Mouse (Mus musculus) cerebellum, adult 2 months (tissue): ENCODE measurements at regions not wholly inside any gene's neighbourhood (a gene's known extent, or its start where the extent isn't known, plus 50 kb on each side); places are given as distances from the start of the nearest gene placed in this dataset.

Experiments
- DNase-seq, 2 experiments: peaks; one replicate each; pipeline ENCODE4 v3.0.0; 2021
- H3K27ac ChIP-seq: fragments of 200-500 bp; 2 replicates; pipeline ENCODE4 v1.5.1; 2012; ENCODE audit warnings: low read length, control low read depth, inconsistent platforms; ENCODE audit not compliant: insufficient read depth
- H3K27me3 ChIP-seq: fragments of 200-500 bp; 2 replicates; pipeline ENCODE4 v1.6.1; 2012; ENCODE audit warnings: inconsistent platforms, mild to moderate bottlenecking, low read length, moderate library complexity; ENCODE audit not compliant: control insufficient read depth, insufficient read depth
- H3K4me1 ChIP-seq: fragments of 200-500 bp; 2 replicates; pipeline ENCODE4 v1.6.1; 2011; ENCODE audit warnings: low read length; ENCODE audit not compliant: control insufficient read depth, insufficient read depth
- H3K4me3 ChIP-seq: fragments of 200-500 bp; replicated peaks from 2 replicates; pipeline ENCODE3; 2011; ENCODE audit warnings: mild to moderate bottlenecking, low read depth, low read length, control low read depth; ENCODE audit not compliant: insufficient read depth
- CTCF ChIP-seq: fragments of 200-500 bp; IDR thresholded peaks from 2 replicates; pipeline ENCODE4 v1.5.1; 2011; ENCODE audit warnings: low read depth, mild to moderate bottlenecking, control low read depth, low read length, moderate library complexity, borderline replicate concordance; ENCODE audit not compliant: insufficient read depth
- POLR2A ChIP-seq: fragments of 200-500 bp; IDR thresholded peaks from 2 replicates; pipeline ENCODE4 v1.6.1; 2011; ENCODE audit warnings: low read length, control low read depth, borderline replicate concordance; ENCODE audit not compliant: insufficient read depth
- WGBS: fragments of 180-500 bp; shearing (Covaris S2); methylation state at CpG from one replicate; pipeline ENCODE4 v1.1.7; 2018; 5-methylcytosine and 5-hydroxymethylcytosine counted together

- Histone ChIP-seq H3K4me3 (no peak overlapping the region), H3K4me1 (no peaks in the 10 kb centered on the region), H3K27ac (no peak overlapping the region), H3K27me3 (no peaks in the 10 kb centered on the region)
- 78% methylated on average over 3 of the region's 3 CpGs for WGBS
- TF ChIP-seq CTCF = no peak
- no peak for TF ChIP-seq POLR2A
- no peak for DNase-seq
Observed at GRCm38 (mm10) chr1:137669849-137670248, 505.7 kb downstream of the Ptprc start.

GRCm38 (mm10) chr1:137658141-137658540 lies 517.4 kb downstream of the Ptprc start:
- TF ChIP-seq POLR2A = no peak
- TF ChIP-seq CTCF = no peak
- Histone ChIP-seq H3K27me3 (no peaks in the 10 kb centered on the region), H3K4me1 (peaks cover 5% of the 10 kb centered on the region; the same call in 1 of the 2 replicates), H3K27ac (no peak overlapping the region), H3K4me3 (no peak overlapping the region)
- DNase-seq = no peak
- WGBS = 97% methylated on average over 1 of the region's 1 CpGs

DNA sequence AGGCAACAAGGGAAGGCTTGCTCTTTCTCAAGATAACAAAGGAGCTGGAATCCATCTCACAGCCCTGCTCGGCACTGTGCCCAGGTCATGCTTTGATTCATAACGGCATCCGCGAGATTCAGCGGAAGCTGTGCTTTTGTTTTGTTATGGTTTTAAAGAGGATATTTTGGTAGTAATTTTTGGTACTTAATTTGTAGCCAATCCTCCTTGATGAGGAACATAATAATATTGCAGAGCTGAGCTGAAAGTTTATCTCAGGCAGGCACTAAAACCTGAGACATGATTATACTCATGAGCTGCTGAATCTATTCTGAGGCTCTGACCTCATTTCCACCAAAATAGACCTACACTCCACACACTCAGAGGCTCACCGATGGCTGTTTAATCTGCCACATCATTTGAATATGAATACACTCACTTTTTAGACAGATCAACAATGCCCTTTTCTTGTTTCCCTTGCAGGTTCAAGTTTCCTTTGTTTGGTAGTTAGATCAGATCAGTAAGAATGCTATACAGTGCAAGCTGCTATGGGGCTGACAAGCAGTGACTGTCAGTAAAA lies 518.5 kb downstream of the Ptprc start:
- DNase-seq = peak; percentile 86 to 87
- H3K27ac ChIP-seq = peak overlapping the region; percentile 8; the same call in 1 of the 2 replicates
- H3K27me3 ChIP-seq = no peaks in the 10 kb centered on the region
- H3K4me1 ChIP-seq = peaks cover 5% of the 10 kb centered on the region; the same call in 1 of the 2 replicates
- WGBS = under 1% methylated on average over 6 of the region's 6 CpGs
- TF ChIP-seq POLR2A (no peak), CTCF (no peak)
- peak overlapping the region; percentile 19 for H3K4me3 ChIP-seq

GRCm38 (mm10) chr1:137654171-137654570 lies 521.3 kb downstream of the Ptprc start:
- Histone ChIP-seq H3K27ac (no peak overlapping the region), H3K27me3 (no peaks in the 10 kb centered on the region), H3K4me1 (peaks cover 5% of the 10 kb centered on the region; the same call in 1 of the 2 replicates), H3K4me3 (no peak overlapping the region)
- no peak for DNase-seq
- no peak for TF ChIP-seq POLR2A
- no peak for TF ChIP-seq CTCF
- WGBS = 81% methylated on average over 4 of the region's 4 CpGs

GRCm38 (mm10) chr1:137653495-137653894 lies 522.0 kb downstream of the Ptprc start:
- Histone ChIP-seq H3K27me3 (no peaks in the 10 kb centered on the region), H3K27ac (no peak overlapping the region), H3K4me3 (no peak overlapping the region), H3K4me1 (peaks cover 5% of the 10 kb centered on the region; the same call in 1 of the 2 replicates)
- no peak for DNase-seq
- no peak for TF ChIP-seq CTCF
- TF ChIP-seq POLR2A = no peak
- 55% methylated on average over 5 of the region's 5 CpGs for WGBS

DNA sequence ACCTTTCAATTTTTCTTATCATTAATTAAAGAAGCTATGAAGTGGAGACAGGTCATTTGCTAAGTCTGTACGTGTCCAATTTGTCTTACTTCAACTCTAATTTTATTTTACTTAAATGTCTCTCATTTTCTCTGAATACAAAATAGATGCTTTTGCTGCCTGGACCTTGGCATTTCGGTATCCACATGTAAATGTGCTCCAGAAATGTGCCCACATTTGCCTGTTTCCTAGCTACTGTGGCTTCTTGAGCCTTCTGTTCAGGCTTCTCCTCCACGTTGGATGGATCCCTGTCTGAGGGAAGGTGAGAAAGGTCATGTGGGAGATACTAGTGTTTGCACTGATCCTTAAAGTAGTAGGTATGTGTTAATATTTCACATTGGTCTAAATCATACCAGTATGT lies 524.9 kb downstream of the Ptprc start:
- H3K27me3 ChIP-seq = no peaks in the 10 kb centered on the region
- TF ChIP-seq CTCF (no peak), POLR2A (no peak)
- no peak overlapping the region for H3K4me3 ChIP-seq
- no peaks in the 10 kb centered on the region for H3K4me1 ChIP-seq
- 73% methylated on average over 3 of the region's 3 CpGs for WGBS
- no peak for DNase-seq
- H3K27ac ChIP-seq = no peak overlapping the region

- no peak for DNase-seq
- no peak for TF ChIP-seq POLR2A
- TF ChIP-seq CTCF = no peak
- H3K4me3 ChIP-seq = no peak overlapping the region
- H3K4me1 ChIP-seq = no peaks in the 10 kb centered on the region
- WGBS = 39% methylated on average over 2 of the region's 2 CpGs
- no peaks in the 10 kb centered on the region for H3K27me3 ChIP-seq
- H3K27ac ChIP-seq = no peak overlapping the region
Observed at GRCm38 (mm10) chr1:137650082-137650481, 525.4 kb downstream of the Ptprc start.

DNA sequence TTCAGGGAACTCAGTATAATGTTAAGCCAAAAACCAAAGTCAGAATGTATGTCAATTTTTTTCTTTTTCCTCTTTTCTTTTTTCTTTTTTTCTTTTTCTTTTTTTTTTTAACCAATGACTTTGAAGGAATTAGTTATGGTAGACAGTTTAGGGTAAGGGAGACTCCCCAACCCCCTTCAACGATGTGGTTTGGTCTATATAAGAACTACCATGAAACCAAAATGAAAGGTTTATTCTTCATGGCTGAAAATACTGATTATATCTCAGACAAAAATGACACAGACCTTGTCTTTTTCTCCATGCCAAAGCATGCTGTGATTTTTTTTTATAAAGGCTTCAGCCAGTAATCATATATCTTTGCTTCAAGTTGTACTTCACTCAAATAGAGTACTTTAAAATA lies 526.7 kb downstream of the Ptprc start:
- no peak for TF ChIP-seq CTCF
- no peak for TF ChIP-seq POLR2A
- H3K4me3 ChIP-seq = no peak overlapping the region
- WGBS = 83% methylated on average over 1 of the region's 1 CpGs
- H3K27ac ChIP-seq = no peak overlapping the region
- no peak for DNase-seq
- H3K27me3 ChIP-seq = no peaks in the 10 kb centered on the region
- no peaks in the 10 kb centered on the region for H3K4me1 ChIP-seq

DNA sequence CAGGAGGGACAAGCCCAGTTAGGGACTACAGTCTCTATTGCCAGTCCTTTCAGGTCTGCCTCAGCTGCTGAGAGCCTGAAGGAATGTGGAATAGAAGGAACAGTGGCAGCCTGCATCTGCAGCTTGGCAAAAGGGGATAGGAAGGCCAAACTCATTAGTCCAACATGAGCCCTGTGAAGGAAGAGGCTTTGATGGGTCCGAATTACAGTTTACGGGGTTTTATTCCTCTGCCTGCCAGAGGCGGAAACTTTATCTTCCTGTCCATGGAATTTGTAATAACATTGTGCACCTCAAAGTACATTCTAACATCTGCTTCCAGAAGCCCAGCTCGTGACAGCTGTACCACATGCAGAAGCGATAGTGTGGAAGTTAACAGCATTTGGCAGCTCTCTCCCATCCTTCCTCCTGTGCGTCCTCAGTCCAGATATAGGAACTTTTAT lies 530.9 kb downstream of the Ptprc start:
- Histone ChIP-seq H3K27me3 (no peaks in the 10 kb centered on the region), H3K4me1 (no peaks in the 10 kb centered on the region), H3K4me3 (no peak overlapping the region), H3K27ac (no peak overlapping the region)
- no peak for DNase-seq
- 77% methylated on average over 6 of the region's 6 CpGs for WGBS
- no peak for TF ChIP-seq CTCF
- TF ChIP-seq POLR2A = no peak
